Mouse (Mus musculus): ENCODE measurements around the gene Gsto1.
A peak's percentile ranks its signal among the peaks of the same experiment; 100 is the strongest.

Gene Gsto1

DNA sequence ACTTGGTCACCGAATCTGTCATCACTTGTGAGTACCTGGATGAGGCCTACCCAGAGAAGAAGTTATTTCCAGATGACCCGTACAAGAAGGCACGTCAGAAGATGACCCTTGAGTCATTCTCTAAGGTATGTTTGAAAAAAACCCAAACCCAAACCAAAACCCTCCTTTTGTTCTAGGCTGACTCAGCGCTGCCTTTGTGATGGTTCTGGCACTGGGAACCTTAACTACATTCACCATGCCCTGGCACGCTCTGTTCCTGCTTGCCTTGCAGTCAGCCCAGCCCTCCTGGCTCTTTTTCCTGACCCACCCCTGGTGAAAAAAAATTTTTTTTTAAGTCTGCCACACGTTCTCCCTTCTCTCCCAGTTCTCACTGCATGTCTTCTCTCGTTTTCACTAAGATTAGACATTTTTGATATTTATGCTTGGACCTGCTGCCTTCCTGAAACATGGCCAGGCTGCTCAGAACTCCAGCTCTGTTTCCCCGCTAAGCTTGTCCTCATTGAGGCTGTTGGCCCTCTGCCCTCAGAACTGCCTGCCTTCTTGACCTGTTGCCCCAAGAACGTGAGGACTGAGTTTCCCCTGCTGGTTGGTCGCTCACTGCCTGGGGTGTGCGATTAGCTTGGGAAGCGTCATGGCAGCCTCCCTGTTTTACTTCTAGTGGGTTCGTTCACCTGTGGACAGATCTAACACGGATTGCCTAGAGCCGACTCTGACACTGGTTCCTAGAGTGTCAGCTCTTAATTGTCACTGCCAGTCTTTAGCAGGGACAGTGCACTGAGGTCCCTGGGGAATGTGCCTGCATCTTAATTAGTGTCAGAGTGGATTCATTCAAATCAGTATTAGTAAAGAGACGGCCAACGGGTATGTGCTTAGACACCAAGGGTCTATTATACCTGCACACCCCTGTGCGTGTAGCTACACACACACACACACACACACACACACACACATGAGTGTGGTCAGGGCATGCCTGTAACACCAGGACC, 3.5 kb downstream of the Gsto1 start:
- no peak for DNase-seq (ENCODE audit: low spot score in 2 of 2)

DNA sequence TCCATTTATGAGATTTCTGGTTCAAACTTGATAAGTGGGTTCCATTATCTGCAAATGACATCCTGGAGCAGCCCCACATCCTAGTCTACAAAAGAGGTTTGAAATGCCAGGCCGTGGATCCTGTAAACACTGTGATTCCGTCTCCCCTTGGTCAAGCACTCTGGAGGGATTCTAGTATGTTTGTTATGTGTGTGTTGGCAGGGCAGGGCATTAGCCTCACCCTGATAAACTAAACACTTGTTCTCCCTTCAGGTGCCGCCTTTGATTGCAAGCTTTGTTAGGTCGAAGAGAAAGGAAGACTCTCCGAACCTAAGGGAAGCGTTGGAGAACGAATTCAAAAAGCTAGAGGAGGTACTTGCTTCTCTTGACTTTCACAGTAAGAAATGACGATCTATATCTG, 4.4 kb downstream of the Gsto1 start:
- DNase-seq (ENCODE audit: low spot score in 2 of 2), result no peak

DNA sequence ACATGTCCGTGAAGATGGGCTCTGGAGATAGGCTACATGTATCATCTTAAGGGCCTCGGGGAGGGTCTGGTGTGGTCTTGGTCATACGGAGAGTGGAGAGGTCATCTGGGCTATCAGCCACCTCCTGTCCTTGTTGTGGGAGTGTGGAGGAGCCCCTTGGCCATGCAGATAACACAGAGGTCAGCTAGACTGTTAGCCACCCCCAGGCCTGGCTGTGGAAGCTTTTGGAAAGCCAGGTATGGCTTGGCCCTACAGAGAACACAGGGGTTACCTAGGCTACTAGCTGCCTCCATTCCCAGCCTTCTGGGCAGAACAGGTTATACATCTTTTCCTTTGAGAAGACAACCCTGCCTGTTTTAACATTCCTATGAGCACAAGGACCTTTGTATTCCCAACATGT, 7.8 kb downstream of the Gsto1 start:
- no peak for DNase-seq (ENCODE audit: low spot score in 2 of 2)

DNA sequence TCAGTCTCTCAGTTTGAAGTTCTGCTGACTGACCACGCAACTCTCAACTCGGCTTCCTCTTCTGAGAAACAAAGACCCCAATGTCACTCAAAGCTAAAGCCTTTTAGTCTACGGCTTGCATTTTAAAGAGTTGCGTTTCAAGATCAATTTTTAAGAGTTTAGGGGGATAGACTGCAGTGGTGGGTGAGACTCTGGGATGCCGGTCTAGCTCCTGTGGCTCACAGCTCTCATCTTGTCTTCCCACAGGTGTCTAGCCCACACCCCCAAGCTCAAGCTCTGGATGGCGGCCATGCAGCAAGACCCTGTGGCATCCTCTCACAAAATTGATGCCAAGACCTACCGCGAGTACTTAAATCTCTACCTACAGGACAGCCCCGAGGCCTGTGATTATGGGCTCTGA, 9.3 kb downstream of the Gsto1 start:
- DNase-seq (ENCODE audit: low spot score in 2 of 2), result no peak

DNA sequence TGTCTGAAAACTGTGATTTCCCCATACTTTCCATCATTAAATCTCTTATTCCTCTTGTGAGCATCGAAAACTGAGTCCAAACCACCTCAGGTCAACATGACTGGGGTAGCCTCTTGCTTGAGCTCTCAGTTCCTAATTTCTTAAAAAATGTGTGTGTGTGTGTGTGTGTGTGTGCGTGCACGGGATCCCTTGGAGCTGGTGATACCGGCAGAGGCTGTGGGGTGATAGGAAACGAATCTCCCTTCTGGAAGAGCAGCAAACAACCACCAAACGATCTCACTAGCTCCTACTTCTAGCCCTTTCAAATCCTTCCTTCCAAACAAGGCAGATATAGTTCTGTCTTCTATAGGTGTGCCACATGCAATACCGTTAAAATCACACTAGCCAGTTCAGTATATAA, 10.0 kb downstream of the Gsto1 start:
- DNase-seq (ENCODE audit: low spot score in 2 of 2), result no peak

DNA sequence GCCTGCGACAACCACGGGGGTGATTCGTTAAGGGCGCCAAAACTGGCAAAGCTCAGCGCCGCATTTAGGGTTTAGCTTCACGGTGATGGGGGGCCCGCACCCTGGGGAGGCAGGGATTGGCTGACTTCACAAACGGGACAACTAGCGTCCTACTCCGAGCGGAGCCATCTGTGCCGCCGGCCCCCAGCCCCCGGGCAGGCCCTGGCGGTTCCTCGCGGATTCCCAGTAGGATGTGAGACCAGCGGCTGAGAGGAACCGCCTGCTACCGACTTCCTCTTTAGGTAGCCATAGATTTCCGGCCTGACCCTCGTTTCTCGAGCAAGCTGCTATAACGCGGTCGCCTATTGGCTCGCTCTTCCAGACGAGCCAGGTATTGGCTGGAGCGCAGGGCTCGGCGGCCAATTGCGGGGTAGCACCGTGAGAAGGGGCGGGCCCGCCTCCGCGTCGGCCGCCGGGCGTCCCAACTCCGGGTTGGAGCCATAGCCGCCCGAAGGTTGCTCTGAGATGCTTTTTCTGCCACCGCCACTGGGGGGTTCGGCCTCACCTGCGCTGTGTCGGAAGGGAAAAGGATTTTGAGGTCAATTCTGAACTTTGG, 10.7 kb downstream of the Gsto1 start, which contains the start of gene Gsto2:
Gsto2 (plus strand) TSS at position 182 of the 595 bp plus-strand sequence.
- DNase-seq (ENCODE audit: low spot score in 2 of 2), result peak; percentile 79 to 88

DNA sequence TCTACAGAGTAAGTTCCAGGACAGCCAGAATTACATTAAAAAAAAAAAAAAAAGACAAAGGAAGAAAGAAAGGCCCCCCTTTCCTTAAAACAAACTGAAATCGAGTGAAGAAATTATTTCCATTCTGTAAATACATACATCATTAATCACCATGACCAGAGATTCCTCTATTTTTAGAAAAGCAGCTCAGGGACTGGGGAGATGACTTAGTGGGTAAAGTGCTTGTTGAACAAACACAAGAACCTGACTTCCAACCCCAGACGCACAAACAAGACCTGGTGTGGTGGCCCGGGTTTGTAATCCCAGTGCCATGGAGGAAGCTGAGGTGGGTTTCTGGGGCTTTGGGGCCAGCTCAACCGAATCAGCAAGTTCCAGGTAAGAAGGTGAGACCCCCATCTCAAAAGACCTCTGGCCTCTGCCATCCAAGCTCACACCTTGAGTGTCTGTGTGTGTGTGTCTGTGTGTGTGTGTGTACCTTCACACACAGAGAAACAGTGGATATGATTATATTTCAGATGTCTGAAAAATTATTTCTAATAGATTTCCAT, 12.9 kb downstream of the Gsto1 start:
- DNase-seq (ENCODE audit: low spot score in 2 of 2), result no peak

DNA sequence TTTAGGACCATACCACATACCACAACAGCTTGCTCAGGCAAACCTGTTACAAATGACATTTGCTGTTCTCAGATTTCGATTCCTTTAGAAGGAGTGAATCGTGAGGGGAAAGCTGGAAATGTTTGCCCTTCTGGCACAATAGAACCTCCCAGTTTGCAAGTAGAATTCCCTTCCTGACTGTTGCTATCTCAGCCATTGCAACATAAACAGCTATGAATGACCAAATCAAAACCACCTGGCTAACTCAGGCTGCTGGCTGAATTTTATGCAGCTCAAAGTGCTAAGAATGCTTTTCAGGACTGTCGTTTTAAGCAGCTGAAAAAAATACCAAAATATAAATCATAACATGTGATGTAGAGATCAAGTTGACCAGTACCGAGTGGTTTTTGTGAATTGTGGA, 14.2 kb downstream of the Gsto1 start:
- DNase-seq (ENCODE audit: low spot score in 2 of 2), result no peak

DNA sequence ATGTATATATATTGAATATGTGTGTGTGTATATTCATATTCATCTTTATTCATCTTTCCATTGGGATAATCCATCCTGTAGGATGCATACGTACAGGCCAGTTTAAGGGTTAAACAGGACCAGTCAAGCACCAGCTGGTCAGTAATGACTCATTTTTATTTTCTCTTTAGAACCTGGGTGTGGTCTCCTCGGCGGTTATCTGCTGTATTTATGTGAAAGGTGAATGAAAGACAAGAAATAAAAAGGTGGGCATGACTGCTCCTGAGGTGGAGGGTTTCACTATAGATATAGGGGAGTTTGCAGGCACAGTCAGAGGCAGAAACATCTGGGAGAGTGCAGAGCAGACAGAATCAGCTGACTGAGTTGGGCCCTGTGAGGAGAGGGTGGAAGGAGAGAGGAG, 14.7 kb downstream of the Gsto1 start:
- DNase-seq (ENCODE audit: low spot score in 2 of 2), result no peak

DNA sequence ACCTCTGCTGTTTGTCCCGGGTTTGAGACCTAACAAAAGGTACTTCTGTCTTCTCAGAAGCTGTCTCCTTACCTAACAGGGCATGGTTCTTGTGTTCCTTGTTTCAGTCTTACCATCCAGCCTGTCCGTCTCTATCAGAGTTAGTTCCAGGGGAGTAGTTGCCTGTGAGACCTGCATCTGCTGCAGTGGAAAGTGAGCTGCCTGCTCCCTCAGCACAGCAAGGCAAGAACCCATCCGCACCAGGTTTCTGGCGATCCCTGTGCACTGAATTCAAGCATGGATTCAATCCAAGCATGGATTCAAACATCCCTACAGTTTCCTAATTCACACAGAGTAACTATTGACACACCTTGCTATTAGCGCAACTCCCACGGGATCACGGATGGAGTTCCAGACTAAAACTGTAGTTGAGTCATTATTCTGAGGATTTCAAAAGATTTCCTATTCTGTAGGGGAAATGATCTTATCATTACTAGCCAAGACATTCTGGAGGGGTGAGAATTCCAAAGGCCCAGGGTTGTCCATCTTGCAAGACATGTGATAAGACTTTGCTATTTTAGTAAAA, 15.4 kb downstream of the Gsto1 start:
- DNase-seq (ENCODE audit: low spot score in 2 of 2), result no peak

DNA sequence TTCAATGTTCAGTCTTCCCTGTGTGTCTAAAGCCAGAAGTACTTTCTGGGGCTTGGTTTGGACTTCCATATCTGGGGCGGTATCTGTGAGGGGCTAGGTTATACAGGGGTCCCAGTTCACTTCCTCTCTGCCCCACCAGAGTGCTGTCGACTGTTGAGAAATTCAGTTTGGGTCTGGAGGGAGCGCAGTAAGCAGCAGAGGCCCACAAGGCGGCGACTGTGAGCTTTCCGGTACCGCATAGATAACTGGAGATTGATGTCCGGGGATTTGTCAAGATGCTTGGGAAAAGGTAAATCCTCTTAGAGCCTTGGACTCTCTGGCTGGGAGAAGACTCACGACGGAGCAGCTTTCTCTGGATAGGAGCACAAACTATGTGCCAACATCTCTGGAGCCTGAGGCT, 16.7 kb downstream of the Gsto1 start:
- no peak for DNase-seq (ENCODE audit: low spot score in 2 of 2)

DNA sequence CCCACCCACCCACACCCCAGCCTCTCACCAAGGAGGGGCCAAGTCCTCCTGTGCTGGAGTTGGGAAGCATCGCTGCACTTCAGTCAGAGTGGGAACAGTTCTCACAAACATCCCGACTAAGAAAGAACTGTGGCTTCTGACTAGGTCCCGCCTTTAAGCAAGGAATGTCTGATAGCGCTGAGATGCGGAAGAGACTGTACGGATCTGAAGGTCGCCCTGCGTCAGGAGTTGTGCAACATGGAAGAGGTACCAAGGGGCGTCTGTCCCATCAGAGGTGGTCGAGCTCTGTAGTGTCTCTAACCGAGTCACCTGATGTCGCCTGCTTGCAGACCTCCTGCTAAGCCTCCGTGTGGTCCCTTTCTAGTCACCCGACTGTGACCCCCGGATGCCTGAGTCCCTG, 21.5 kb downstream of the Gsto1 start:
- no peak for DNase-seq (ENCODE audit: low spot score in 2 of 2)

DNA sequence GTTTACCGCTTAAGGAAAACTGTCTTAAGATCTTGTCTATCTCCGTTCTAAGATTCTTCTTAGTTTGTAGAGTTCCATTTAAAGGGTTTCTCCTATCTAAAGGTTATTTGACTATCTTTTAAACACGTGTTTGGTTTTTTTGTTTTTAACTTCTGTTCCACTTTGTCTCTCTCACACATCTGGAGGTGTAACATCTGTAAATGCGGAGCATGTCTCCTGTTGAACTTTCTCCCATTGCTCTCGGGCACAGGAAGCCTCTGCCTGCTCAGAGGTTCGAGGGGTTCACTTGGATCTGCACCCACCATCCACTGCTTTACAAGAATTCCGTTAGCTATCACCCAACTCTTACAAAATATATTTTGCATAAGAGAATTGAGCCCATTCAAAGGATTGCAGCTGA, 26.8 kb downstream of the Gsto1 start:
- no peak for DNase-seq (ENCODE audit: low spot score in 2 of 2)

DNA sequence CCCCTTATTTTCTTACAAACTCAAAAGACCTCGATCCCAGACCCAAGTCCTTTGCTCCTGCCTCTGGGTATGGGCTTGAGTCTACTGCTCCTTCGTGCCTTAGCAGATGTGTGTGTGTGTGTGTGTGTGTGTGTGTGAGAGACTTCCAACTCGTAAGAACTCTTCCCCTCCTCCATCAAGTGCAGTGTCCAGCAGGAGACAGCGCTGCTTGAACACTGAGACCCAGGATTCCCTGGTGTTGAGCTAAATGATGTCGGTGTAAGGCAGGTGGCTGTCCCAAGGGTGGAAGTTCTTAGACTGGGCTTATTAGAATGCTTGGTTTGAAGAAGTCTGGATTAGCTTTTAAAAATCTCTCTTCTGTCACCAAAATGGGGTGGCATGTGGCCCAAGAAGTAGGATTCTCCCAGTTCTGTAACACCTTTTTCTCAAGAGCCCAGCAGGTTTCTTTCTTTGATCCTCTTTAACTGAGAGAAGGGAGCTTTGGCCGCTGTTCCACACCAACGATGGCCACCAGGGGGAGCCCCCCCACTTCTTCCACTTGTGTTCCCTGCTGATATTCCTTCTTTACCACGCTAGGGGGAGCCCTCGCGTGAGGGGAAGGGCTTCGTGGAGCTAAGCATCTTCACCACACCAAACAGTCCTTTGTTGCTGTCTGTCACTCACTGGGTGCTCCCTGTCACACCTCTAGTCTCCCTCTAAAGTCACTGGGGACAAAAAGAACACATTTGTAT, 27.5 kb downstream of the Gsto1 start:
- DNase-seq (ENCODE audit: low spot score in 2 of 2), result peak; percentile 62 to 67

DNA sequence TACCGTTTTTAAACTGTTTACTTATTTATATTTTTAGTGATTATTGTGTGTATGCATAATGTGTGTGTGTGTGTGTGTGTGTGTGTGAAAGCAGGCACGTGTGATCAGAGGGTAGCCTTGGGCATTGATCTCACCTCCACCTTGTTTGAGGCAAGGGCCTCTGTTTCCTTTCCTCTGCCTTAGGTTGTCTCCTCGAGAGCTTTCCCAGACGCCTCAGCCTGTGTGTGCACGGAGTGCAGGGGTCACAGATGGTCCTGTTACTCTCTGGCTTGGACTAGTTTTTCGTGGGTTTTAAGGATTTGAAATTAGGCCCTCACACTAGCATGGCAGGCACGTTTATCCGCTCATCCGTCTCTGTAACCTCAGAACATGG, 28.1 kb downstream of the Gsto1 start:
- no peak for DNase-seq (ENCODE audit: low spot score in 2 of 2)

DNA sequence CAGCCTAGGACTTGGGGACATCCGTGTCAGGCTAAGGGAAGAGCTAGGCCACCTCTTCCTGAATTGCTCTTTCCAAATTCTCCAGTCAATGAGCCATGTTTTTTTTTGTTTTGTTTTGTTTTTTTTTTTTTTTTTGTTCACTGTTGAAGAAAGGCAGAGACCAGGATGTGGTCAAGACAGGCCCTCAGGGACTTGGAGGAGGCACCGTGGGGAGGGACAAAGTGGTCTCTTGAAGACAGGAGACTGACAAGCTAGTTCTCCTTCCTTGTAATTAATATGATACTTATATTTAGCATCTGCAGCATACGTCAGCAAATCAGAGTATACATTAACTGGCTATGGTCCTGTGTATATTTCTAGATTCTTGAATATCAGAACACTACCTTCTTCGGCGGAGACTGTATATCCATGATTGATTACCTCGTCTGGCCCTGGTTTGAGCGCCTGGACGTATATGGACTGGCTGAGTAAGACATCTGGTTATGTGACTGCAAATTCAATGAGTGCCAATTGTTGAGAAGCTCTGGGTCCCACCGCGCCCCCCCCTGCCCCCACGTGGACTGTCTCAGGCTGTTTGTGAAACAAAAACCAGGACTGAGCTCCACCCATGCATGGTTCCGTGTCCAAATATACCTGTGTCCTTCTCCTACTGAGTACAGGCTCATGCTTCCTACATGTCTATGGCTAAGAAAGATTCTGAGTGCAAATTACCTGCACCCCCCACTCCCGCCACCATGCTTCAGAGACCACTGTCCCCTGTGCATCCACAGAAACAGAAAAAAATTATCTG, 29.7 kb downstream of the Gsto1 start:
- DNase-seq (ENCODE audit: low spot score in 2 of 2), result no peak

DNA sequence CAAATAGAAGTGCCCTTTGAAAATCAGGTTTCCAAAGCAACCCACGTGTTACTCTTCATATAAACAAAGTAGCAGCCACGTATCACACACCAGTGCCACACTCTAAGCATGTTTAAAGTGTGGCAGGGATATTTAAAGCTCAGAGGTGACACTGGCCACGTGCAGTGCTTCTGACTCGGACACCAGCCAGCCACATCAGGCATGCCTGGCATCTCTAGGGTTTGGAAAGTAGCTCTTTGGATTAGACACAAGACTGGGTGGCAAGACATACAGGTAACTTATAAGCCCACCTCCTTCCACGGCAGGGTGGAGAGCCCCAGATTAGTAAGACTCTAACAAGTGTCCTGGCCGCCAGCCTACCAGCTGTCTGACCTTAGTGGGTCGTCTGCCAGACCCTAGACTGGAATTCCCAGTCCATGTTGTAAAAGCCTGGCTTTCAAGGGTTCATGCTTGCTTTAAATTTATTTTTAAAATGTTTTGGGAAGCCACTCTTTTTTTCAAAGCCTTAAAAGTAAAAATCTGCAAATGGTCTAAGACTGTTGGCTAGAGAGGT, 30.5 kb downstream of the Gsto1 start:
- DNase-seq (ENCODE audit: low spot score in 2 of 2), result no peak

DNA sequence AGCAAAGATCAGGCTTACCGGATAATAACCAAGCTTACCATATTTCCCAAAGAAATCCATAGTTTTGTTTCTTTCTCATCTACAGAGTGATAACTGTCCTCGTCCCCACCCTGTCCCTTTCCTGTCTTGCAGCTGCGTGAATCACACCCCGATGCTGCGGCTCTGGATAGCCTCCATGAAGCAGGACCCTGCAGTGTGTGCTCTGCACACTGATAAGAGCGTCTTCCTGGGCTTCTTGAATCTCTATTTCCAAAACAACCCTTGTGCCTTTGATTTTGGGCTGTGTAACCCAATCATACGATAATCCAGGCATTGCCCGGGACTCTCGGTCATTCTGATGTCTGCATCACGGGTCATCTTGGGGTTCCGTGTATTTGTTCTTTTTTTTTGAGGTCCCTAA, 31.1 kb downstream of the Gsto1 start:
- DNase-seq (ENCODE audit: low spot score in 2 of 2), result no peak

DNA sequence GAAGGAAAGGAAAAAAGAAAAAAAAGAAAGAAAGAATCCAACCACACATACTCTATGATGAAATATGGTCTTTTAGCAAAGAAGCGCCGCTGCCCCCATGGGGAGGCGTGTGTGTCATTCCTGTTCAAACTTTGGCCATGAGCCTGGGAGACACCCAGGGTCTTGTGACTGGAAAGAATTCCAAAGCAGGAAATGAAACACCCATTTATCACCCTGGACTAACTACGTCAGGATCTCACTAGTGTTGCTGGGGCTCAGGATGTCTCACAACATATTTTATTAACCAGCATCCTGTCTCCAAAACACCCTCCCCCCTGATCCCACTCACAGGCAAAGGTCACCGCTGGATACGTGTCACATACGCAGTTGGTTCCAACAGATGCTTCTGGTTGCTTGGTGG, 31.8 kb downstream of the Gsto1 start:
- DNase-seq (ENCODE audit: low spot score in 2 of 2), result no peak

DNA sequence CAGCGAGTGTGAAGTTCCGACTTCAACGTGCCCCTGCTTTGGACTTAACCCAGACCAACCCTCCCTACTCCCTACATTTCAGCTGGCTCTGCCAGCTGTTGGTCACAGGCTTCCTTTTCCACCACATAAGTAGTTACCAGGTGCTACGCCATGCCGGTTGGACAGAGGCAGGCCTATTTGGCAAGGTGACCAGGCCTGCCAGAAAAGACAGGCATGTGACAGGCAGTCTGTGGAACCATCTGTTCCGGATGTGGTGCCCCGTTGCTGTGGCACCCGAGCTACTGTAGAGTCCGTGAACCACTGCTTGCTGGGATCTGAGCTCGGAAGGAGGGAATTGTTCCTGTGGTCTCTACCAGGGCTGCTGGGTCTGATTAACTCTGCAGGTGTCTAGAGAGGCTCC, 32.6 kb downstream of the Gsto1 start:
- DNase-seq (ENCODE audit: low spot score in 2 of 2), result no peak

DNA sequence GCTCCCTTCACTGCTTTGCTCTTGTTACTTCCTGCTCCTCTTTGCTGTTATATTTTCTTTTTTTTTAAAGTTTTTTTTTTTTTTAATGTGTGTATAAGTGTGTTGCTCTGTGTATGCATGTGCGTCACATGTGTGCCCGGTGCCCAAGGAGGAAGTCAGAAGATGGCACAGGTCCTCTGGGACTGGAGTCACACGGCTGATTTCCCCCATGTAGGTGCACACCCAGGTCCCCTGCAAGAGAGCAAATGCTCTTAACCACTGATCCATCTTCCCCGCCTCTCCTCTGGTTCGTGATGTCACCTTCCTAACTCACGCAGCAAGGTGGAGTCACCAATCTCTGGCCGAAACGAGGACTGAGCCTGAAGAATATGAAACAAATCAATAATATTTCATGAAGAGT, 33.3 kb downstream of the Gsto1 start:
- no peak for DNase-seq (ENCODE audit: low spot score in 2 of 2)
